Mouse (Mus musculus) limb, embryonic 10.5 days (tissue): ENCODE measurements around the gene Ulk1. TPM values are rescaled to one million over a fixed set of nuclear protein-coding genes. Genes with fewer than 3 reads are reported as not detected.
A peak's percentile ranks its signal among the peaks of the same experiment; 100 is the strongest.

Experiments used
- DNase-seq: peaks from one replicate; pipeline ENCODE4 v3.0.0-alpha.2; 2017; ENCODE audit warnings: low spot score
- H3K27ac ChIP-seq: fragments of 300-500 bp; sonication (generic); 2 replicates; pipeline ENCODE4 v1.5.1; 2016; ENCODE audit warnings: mild to moderate bottlenecking
- H3K27me3 ChIP-seq: fragments of 300-500 bp; sonication (generic); 2 replicates; pipeline ENCODE4 v1.6.1; 2016; ENCODE audit warnings: low read depth, mild to moderate bottlenecking; ENCODE audit not compliant: poor library complexity, severe bottlenecking
- H3K36me3 ChIP-seq: fragments of 300-500 bp; sonication (generic); 2 replicates; pipeline ENCODE4 v1.6.1; 2016; ENCODE audit warnings: mild to moderate bottlenecking, moderate library complexity
- H3K4me1 ChIP-seq: fragments of 300-500 bp; sonication (generic); 2 replicates; pipeline ENCODE4 v1.6.1; 2016
- H3K4me3 ChIP-seq: fragments of 300-500 bp; sonication (generic); 2 replicates; pipeline ENCODE4 v1.5.1; 2016; ENCODE audit warnings: mild to moderate bottlenecking, moderate library complexity
- H3K9me3 ChIP-seq: fragments of 300-500 bp; sonication (generic); replicated peaks from 2 replicates; pipeline ENCODE4 v1.6.1; 2016; ENCODE audit warnings: mild to moderate bottlenecking
- WGBS: fragments of 180-500 bp; shearing (Covaris S2); methylation state at CpG from one replicate; pipeline ENCODE4 v1.1.7; 2016; 5-methylcytosine and 5-hydroxymethylcytosine counted together
- polyA plus RNA-seq: library from polyadenylated mRNA; unstranded; fragments of >200 nt; fragmentation: Nextera tagmentation; extraction: Ambion mirVana; gene quantifications from 2 replicates; pipeline ENCODE4 v1.2.1, GENCODE M21; 2016

Gene Ulk1
- polyA plus RNA-seq, 1 experiment from 2014 or later, result 32.2 TPM

DNA sequence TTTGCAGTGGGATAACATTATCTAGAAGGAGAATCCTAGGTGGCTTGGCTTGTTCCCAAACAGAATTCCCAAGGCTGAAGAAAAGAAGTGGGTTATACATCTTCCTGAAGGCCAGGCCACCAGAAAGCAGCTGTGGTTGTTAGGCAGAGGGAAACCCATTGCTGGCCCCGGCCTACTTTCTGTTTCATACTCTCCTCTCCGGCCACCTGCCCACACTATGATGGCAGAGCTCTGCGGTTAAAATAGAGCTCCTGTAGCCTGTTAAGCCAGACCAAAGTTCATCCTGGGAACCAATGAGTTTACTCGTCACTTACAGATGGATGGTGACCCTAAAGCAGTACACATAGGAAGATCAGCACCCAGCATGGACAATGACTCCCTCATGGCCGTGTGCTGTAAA lies 17.7 kb upstream of the Ulk1 start:
- Histone ChIP-seq H3K27me3 (no peaks in the 10 kb centered on the region), H3K9me3 (no peaks in the 10 kb centered on the region), H3K27ac (no peak overlapping the region), H3K36me3 (peaks cover 13% of the 10 kb centered on the region), H3K4me3 (no peak overlapping the region), H3K4me1 (peaks cover 6% of the 10 kb centered on the region; the same call in 1 of the 2 replicates)
- 90% methylated on average over 5 of the region's 5 CpGs for WGBS
- no peak for DNase-seq

DNA sequence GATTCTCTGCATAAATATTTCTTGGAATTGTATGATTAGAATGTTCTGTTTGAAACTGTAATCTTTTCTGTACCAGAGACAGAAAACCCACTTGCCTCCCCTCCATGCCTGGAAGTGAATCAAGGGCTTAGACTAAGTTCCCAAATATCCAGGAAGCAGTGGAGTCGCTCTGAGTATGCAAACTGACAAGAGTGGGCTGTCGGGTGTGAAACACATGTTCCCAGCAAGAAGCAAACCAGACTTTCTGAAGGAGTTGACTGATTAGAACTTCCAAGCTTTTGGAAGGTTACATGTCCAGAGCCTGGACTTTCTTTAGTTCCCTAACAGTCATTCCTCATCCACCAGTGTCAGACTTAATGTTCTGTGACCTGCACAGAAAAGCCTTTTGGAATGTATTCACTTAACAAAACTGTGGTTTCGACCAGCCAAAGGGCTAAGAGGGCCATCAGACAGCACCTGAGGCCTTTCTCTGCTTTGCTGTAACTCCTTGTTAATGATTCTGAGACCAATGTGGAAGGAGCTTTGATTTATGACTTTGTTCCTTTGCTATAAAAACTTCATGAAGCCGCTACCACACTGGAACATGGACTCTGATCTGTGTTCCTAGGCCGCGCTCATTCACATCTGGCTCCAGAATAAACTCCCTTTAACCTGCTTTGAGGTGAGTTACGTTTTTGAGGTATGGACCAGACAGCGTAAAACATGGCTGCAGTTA lies 17.0 kb upstream of the Ulk1 start:
- no peak overlapping the region for H3K4me3 ChIP-seq
- WGBS, result 86% methylated on average over 8 of the region's 8 CpGs
- DNase-seq, result no peak

DNA sequence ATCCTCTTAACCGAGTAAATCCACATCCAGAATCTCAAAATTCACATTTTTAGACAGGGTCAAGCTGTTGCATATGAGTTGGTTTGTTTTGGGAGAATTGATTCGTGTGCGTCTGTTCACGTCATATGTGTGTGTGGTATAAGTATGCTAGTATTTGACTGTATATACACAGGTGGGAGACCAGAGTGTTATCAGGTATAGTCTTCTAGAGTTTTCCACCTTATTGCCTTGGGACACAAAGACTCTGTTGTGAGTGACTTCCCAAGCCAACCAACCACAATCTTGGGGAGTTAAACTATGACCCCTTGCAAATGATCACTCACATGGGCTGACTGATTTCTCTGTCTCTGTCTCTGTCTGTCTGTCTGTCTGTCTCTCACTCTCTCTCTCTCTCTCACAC lies 14.5 kb upstream of the Ulk1 start:
- Histone ChIP-seq H3K36me3 (peaks cover 4% of the 10 kb centered on the region), H3K27me3 (no peaks in the 10 kb centered on the region), H3K9me3 (no peaks in the 10 kb centered on the region), H3K27ac (no peak overlapping the region), H3K4me1 (peaks cover 6% of the 10 kb centered on the region; the same call in 1 of the 2 replicates), H3K4me3 (no peak overlapping the region)
- no peak for DNase-seq
- WGBS, result 90% methylated on average over 4 of the region's 4 CpGs

More for the DNA sequence above, 17.0 kb upstream of the Ulk1 start:
- Histone ChIP-seq H3K36me3 (peaks cover 6% of the 10 kb centered on the region), H3K4me1 (peaks cover 6% of the 10 kb centered on the region; the same call in 1 of the 2 replicates), H3K27me3 (no peaks in the 10 kb centered on the region), H3K27ac (no peak overlapping the region), H3K9me3 (no peaks in the 10 kb centered on the region)

DNA sequence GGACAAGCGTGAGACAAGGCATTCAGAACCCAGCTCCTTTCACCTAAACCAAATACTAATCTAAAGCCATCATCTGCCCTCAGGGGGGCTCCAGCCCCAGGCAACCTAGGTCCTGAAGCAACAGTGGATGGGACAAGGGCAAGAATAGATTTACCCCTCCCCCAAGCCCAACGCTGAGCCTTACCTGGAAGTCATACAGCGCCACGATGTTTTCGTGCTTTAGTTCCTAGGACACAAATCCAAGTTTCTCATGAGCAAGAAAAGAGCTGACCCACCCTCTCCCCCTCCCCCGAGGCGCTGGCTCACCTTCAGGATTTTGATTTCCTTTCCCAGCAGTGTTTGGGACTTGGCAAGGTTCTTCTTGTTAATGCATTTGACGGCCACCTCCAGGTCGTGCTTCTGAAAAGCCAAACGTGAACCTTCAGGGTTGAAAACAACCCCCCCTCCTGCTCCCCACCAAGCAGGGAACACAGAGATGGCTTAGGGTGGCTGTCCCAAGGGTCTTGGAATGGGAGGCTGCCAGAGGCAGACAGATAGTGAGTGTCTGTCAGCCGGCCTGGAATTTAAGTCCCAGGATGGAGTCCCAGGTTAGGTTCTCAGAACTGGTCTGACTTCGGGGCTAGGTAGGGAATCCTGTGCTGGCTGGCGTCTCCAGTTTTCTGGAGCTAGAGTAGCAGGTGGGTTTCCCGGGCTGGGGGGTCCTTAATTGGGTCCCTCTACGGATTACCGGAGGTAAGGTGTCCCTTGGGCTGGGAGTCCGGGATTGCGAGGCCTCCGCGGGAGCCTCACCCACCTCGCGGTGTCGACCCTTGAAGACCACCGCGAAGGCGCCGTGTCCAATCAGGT lies 853 bp downstream of the Ulk1 start:
- Histone ChIP-seq H3K9me3 (no peaks in the 10 kb centered on the region), H3K27me3 (no peaks in the 10 kb centered on the region), H3K36me3 (peaks cover 40% of the 10 kb centered on the region), H3K4me3 (peak overlapping the region; percentile 98), H3K27ac (peak overlapping the region; percentile 96), H3K4me1 (peaks cover 35% of the 10 kb centered on the region)
- 3% methylated on average over 27 of the region's 27 CpGs for WGBS
- peak; percentile 67 for DNase-seq

DNA sequence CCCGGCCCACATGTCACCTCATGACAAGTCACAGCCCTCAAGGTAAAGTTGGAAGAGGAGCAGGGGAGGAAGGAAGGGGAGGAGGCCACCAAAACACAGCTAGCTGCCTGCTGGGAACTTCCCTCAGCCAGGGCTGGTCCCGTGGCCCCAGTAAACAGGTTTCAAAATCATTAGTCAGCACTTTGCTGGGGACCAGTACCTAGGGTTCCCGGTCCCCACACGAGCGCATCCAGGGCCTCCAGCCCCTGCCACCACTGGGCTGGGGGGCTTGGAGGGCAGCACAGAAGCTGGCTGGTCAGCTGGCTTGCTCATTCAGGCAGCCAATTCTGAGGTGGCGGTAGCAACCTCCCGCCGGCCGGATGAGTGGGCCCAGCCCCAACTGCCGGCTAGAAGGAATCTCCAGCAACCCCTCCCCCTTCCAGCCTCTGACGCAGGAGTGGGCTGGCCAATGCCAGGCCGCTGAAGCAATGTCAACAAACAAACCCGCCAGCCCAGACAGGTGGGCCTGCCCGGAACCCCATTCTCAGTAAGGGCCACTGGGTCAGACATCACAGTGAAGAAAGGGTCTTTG lies 1.8 kb downstream of the Ulk1 start:
- H3K9me3 ChIP-seq, result no peaks in the 10 kb centered on the region
- H3K27ac ChIP-seq, result peak overlapping the region; percentile 37
- DNase-seq, result peak; percentile 84
- H3K4me3 ChIP-seq, result peak overlapping the region; percentile 98
- WGBS, result 4% methylated on average over 14 of the region's 14 CpGs
- peaks cover 35% of the 10 kb centered on the region for H3K4me1 ChIP-seq
- H3K36me3 ChIP-seq, result peaks cover 48% of the 10 kb centered on the region
- H3K27me3 ChIP-seq, result no peaks in the 10 kb centered on the region

DNA sequence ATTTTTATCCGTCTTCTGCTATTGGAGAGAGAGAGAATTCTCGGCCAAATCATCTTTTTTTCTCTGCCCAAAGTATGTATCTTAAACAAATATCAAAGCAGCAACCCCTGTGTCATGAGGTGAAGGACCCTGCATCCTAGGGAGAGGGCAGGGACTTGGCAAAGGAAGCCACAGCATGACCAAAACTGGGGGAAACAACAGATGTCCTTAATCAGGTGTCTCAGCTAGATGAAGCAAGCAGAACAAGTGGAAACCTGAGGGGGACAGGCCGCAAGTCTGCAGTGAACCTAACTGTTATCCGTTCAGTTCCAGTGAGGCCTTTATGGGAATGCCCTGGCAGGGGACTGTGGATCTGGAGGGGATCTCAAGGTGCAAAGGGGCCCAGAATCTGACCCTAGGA lies 2.4 kb downstream of the Ulk1 start:
- Histone ChIP-seq H3K27me3 (no peaks in the 10 kb centered on the region), H3K4me1 (peaks cover 35% of the 10 kb centered on the region), H3K27ac (peak overlapping the region; percentile 37; the same call in 1 of the 2 replicates), H3K9me3 (no peaks in the 10 kb centered on the region), H3K36me3 (peaks cover 55% of the 10 kb centered on the region), H3K4me3 (peak overlapping the region; percentile 98)
- WGBS, result 87% methylated on average over 4 of the region's 4 CpGs
- DNase-seq, result no peak

DNA sequence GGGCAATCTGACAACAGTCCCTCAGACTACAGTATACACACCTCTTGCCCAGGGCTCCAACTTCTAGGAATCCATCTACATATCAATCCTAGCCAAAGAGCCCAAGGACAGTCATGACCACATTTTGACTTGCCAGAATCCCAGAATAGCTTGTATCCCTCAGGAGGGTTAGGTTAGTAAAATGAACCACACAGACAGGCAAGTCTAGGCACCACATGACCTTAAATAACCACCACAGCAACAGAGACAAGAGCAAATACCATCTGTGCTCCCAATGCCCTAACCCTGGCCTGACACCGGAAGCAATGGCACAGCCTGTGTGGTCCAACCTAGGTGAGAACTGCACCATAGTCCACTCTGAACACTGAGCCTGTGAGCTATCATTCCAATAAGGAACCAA lies 3.2 kb downstream of the Ulk1 start:
- no peak for DNase-seq
- H3K4me3 ChIP-seq, result no peak overlapping the region
- H3K9me3 ChIP-seq, result no peaks in the 10 kb centered on the region
- H3K36me3 ChIP-seq, result peaks cover 63% of the 10 kb centered on the region
- no peak overlapping the region for H3K27ac ChIP-seq
- H3K27me3 ChIP-seq, result no peaks in the 10 kb centered on the region
- 94% methylated on average over 1 of the region's 1 CpGs for WGBS
- peaks cover 35% of the 10 kb centered on the region for H3K4me1 ChIP-seq

DNA sequence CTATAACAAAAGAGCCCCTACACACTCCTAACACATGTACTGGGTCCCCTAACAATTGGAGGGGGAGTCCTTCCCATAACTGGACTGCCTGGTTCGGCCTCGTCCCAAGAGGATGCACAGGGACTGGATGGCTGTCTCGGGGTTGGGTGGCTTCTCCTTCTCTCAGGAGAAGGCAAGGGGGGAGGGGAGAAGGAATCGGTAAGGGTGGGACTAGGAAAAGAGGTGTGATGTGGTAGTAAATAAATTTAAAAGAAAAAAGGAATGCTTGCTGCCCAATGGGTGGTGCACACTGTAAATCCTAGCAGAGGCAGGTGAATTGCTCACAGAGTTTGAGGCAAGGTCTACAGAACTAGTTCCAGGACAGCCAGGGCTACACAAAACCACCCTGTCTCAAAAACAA lies 3.7 kb downstream of the Ulk1 start:
- no peaks in the 10 kb centered on the region for H3K9me3 ChIP-seq
- no peak overlapping the region for H3K4me3 ChIP-seq
- H3K27ac ChIP-seq, result no peak overlapping the region
- DNase-seq, result no peak
- H3K27me3 ChIP-seq, result no peaks in the 10 kb centered on the region
- 86% methylated on average over 4 of the region's 4 CpGs for WGBS
- H3K4me1 ChIP-seq, result peaks cover 35% of the 10 kb centered on the region
- peaks cover 68% of the 10 kb centered on the region for H3K36me3 ChIP-seq

DNA sequence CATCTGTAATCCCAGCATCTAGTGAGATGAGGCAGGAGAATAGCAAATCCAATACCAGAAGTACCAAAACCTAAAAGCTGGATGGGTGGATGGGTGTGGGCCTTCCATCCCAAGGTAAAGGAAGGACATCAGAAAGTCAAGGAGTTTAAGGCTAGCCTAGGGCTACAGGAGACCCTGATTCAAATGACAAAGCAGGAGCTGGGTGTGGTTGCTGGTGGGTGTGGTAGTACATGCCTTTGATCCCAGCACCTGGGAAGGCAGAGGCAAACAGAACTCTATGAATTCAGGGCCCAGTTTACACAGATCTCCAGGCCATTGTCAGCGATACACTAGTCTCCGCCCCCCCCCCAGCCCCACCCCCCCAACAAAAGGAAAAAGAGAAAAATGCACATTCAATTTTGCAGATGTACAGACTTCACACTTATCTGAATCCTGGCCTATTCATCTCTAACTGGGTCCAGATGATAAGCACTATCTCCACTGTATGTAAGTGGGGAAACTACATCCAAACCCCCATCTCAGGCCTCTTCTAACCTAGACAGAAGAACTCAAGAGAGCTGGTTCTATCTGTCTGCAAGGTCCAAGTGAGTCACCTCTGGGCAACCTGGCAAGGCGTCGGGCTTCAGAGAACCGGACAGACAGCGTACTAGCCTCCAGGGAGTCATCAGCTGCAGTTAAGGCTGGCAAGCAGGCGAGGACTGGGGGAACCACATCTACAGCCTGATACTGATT lies 5.7 kb downstream of the Ulk1 start:
- WGBS, result 92% methylated on average over 7 of the region's 7 CpGs
- H3K36me3 ChIP-seq, result peaks cover 87% of the 10 kb centered on the region
- H3K4me1 ChIP-seq, result peaks cover 34% of the 10 kb centered on the region

DNA sequence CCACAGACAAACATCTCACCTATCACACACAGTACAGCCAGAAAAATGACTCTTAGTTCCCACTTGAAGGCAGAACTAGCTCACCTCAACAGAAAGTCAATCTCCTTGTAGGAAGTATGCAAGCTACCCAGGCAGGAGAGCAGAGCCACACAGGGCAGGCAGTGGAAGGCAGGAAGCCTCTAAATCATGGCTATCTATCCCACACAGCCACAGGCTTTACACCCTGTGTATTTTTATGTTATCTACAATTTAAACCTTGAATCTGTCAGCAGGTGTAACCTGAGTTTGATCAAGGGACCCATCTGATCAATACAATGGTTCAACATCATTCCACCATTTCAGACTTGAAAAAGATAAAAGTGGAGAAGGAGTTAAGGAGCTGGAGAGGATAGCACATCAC lies 7.1 kb downstream of the Ulk1 start:
- Histone ChIP-seq H3K36me3 (peaks cover 99% of the 10 kb centered on the region), H3K27me3 (no peaks in the 10 kb centered on the region), H3K4me3 (no peak overlapping the region), H3K9me3 (no peaks in the 10 kb centered on the region), H3K27ac (no peak overlapping the region), H3K4me1 (peaks cover 20% of the 10 kb centered on the region)
- DNase-seq, result no peak

More for the DNA sequence above, 5.7 kb downstream of the Ulk1 start:
- no peaks in the 10 kb centered on the region for H3K27me3 ChIP-seq
- no peak overlapping the region for H3K4me3 ChIP-seq
- no peak overlapping the region for H3K27ac ChIP-seq
- no peaks in the 10 kb centered on the region for H3K9me3 ChIP-seq
- DNase-seq, result no peak

DNA sequence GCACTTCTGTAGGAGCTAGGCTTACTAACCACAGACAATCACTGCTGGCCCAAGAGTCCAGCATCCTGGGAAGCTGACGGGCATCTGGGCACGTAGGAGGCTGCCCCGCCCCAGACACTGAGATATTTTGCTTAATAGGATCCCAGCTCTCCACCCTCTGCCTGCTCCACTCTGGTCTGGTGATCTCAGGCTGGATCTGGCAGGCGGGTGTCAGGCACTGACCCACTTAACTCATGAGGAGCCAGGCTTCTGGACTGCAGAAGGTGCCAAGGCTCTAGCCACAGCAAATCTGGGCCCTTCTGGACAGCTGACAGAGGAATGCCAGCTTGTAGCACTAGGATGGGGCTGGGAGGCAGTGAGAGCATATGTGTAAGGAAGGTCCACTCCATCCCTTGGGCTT lies 7.7 kb downstream of the Ulk1 start:
- Histone ChIP-seq H3K9me3 (no peaks in the 10 kb centered on the region), H3K36me3 (peaks cover 99% of the 10 kb centered on the region)
- WGBS, result 88% methylated on average over 4 of the region's 4 CpGs

DNA sequence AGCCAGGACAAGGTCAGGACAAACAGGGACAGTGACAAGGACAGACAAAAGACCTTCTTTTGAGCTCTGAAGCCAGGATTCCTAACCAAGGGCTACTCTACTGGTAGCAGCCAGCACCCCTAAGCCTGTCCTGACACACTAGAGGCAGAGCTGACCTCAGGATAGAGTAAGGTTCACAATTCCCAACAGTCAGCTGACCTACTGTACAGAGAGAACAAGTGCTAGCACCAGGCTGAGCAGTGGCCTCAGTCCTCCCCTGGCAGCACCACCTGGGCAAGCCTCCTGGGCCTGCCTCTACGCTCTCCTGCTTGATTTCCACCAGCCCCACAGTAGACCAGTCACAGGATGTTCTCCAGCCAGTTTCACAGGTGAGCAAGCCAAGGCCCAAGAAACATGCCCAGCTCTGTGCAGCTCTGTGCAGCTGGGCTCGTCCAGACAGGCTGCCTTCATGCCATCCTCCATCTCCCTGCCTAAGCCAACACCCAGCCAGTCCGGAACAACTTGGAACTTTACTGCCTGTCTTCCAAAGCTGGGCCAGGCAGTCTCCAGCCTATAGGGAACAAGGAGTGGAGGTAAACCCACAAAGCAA lies 8.8 kb downstream of the Ulk1 start:
- Histone ChIP-seq H3K4me3 (no peak overlapping the region), H3K36me3 (peaks cover 99% of the 10 kb centered on the region), H3K9me3 (no peaks in the 10 kb centered on the region), H3K27ac (no peak overlapping the region), H3K4me1 (peaks cover 5% of the 10 kb centered on the region; the same call in 1 of the 2 replicates), H3K27me3 (no peaks in the 10 kb centered on the region)
- DNase-seq, result no peak
- 92% methylated on average over 3 of the region's 3 CpGs for WGBS

More for the DNA sequence above, 7.7 kb downstream of the Ulk1 start:
- DNase-seq, result no peak
- Histone ChIP-seq H3K4me1 (peaks cover 14% of the 10 kb centered on the region), H3K27me3 (no peaks in the 10 kb centered on the region), H3K27ac (no peak overlapping the region), H3K4me3 (no peak overlapping the region)
